Mouse (Mus musculus) heart, embryonic 13.5 days (tissue): ENCODE data around the gene Olfr974. TPM values are rescaled to one million over a fixed set of nuclear protein-coding genes. Genes with fewer than 3 reads are reported as not detected.
"Not testable (repeated sequence)": the region's sequence is repeated elsewhere in the genome, so short reads cannot be mapped to it uniquely, and the experiment has no call there.

Source experiments
- ATAC-seq: fragments of 200-750 bp; cut with Nextera tagmentation; 2 replicates; pipeline ENCODE4 v1.8.0; 2017; ENCODE audit warnings: moderate TSS enrichment; ENCODE audit not compliant: insufficient number of reproducible peaks, low FRiP score, low TSS enrichment; ENCODE audit errors: extremely low read depth
- H3K27ac ChIP-seq: fragments of 300-500 bp; sonication (generic); replicated peaks from 2 replicates; pipeline ENCODE4 v1.5.1; 2015; ENCODE audit warnings: moderate library complexity, mild to moderate bottlenecking, inconsistent platforms
- H3K27me3 ChIP-seq: fragments of 300-500 bp; sonication (generic); replicated peaks from 2 replicates; pipeline ENCODE4 v1.6.1; 2015; ENCODE audit warnings: mild to moderate bottlenecking, inconsistent platforms
- H3K36me3 ChIP-seq: fragments of 300-500 bp; sonication (generic); 2 replicates; pipeline ENCODE4 v1.6.1; 2015; ENCODE audit warnings: mild to moderate bottlenecking, inconsistent platforms
- H3K4me1 ChIP-seq: fragments of 300-500 bp; sonication (generic); 2 replicates; pipeline ENCODE4 v1.6.1; 2015; ENCODE audit warnings: inconsistent platforms
- H3K4me2 ChIP-seq: fragments of 300-500 bp; sonication (generic); 2 replicates; pipeline ENCODE4 v1.6.1; 2015; ENCODE audit warnings: inconsistent platforms, mild to moderate bottlenecking, moderate library complexity
- H3K4me3 ChIP-seq: fragments of 300-500 bp; sonication (generic); 2 replicates; pipeline ENCODE4 v1.5.1; 2015; ENCODE audit warnings: moderate library complexity, mild to moderate bottlenecking, inconsistent platforms
- H3K9ac ChIP-seq: fragments of 300-500 bp; sonication (generic); 2 replicates; pipeline ENCODE4 v1.6.1; 2015; ENCODE audit warnings: inconsistent platforms, mild to moderate bottlenecking, moderate library complexity
- H3K9me3 ChIP-seq: fragments of 300-500 bp; sonication (generic); 2 replicates; pipeline ENCODE4 v1.6.1; 2016; ENCODE audit warnings: inconsistent platforms
- WGBS: fragments of 180-500 bp; shearing (Covaris S2); methylation state at CpG from one replicate; pipeline ENCODE4 v1.1.7; 2015; ENCODE audit warnings: mixed read lengths; 5-methylcytosine and 5-hydroxymethylcytosine counted together
- polyA plus RNA-seq: library from polyadenylated mRNA; unstranded; fragments of >200 nt; fragmentation: Nextera tagmentation; extraction: Ambion mirVana; gene quantifications from 2 replicates; pipeline ENCODE4 v1.2.1, GENCODE M21; 2015

Gene Olfr974
- not detected in 2 replicates for polyA plus RNA-seq

- ATAC-seq: no peak
- H3K27ac ChIP-seq: no peak within 1 kb of the TSS
- H3K9ac ChIP-seq: no peak within 1 kb of the TSS
- no peak within 1 kb of the TSS for H3K4me2 ChIP-seq
- no peaks in the 10 kb centered on the region for H3K4me1 ChIP-seq
- no peaks in the 10 kb centered on the region for H3K36me3 ChIP-seq
- WGBS: 65% methylated on average over 1 of the region's 1 CpGs
- no peak within 1 kb of the TSS for H3K4me3 ChIP-seq
- H3K27me3 ChIP-seq: no peaks in the 10 kb centered on the region
- no peaks in the 10 kb centered on the region for H3K9me3 ChIP-seq
Observed at GRCm38 (mm10) chr9:39937201-39937600, at the start of gene Olfr974. Olfr974 (plus strand) TSS chr9:39937501.

GRCm38 (mm10) chr9:39905106-39905505, 32.2 kb upstream of the Olfr974 start:
- no peaks in the 10 kb centered on the region for H3K9me3 ChIP-seq
- 63% methylated on average over 6 of the region's 6 CpGs for WGBS
- no peak overlapping the region for H3K27ac ChIP-seq
- no peak overlapping the region for H3K4me3 ChIP-seq
- ATAC-seq: no peak
- no peak overlapping the region for H3K4me2 ChIP-seq
- H3K27me3 ChIP-seq: no peaks in the 10 kb centered on the region
- no peaks in the 10 kb centered on the region for H3K36me3 ChIP-seq
- H3K4me1 ChIP-seq: no peaks in the 10 kb centered on the region
- no peak overlapping the region for H3K9ac ChIP-seq

- ATAC-seq: no peak
- H3K27ac ChIP-seq: no peak within 1 kb of the TSS
- no peaks in the 10 kb centered on the region for H3K27me3 ChIP-seq
- H3K9ac ChIP-seq: no peak within 1 kb of the TSS
- no peaks in the 10 kb centered on the region for H3K36me3 ChIP-seq
- H3K9me3 ChIP-seq: no peaks in the 10 kb centered on the region
- no peak within 1 kb of the TSS for H3K4me2 ChIP-seq
- no peaks in the 10 kb centered on the region for H3K4me1 ChIP-seq
- 56% methylated on average over 2 of the region's 2 CpGs for WGBS
- no peak within 1 kb of the TSS for H3K4me3 ChIP-seq
Observed at GRCm38 (mm10) chr9:39907036-39907435, 30.3 kb upstream of the Olfr974 start, which contains the start of gene Olfr229. Olfr229 (plus strand) TSS chr9:39907336.

- Histone ChIP-seq H3K4me2 (no peak overlapping the region), H3K27ac (no peak overlapping the region), H3K4me3 (no peak overlapping the region), H3K9ac (no peak overlapping the region), H3K27me3 (no peaks in the 10 kb centered on the region), H3K9me3 (no peaks in the 10 kb centered on the region), H3K4me1 (no peaks in the 10 kb centered on the region), H3K36me3 (no peaks in the 10 kb centered on the region)
- 71% methylated on average over 3 of the region's 3 CpGs for WGBS
- no peak for ATAC-seq
Observed at GRCm38 (mm10) chr9:39909939-39910338, 27.4 kb upstream of the Olfr974 start.

- H3K9ac ChIP-seq, H3K9me3 ChIP-seq: not testable (repeated sequence)
- whole genome bisulfite sequencing: no CpG with 5 or more reads among the region's 4 CpGs
Observed at GRCm38 (mm10) chr9:39927975-39928836, 9.1 kb upstream of the Olfr974 start.

GRCm38 (mm10) chr9:39928837-39929236, 8.5 kb upstream of the Olfr974 start:
- not testable (repeated sequence) for H3K4me1 ChIP-seq, H3K36me3 ChIP-seq, H3K9ac ChIP-seq, H3K9me3 ChIP-seq, H3K4me3 ChIP-seq, H3K4me2 ChIP-seq, ATAC-seq, H3K27ac ChIP-seq, H3K27me3 ChIP-seq
- 58% methylated on average over 1 of the region's 1 CpGs for WGBS

More at GRCm38 (mm10) chr9:39927975-39928836, 9.1 kb upstream of the Olfr974 start:
- not testable (repeated sequence) for H3K36me3 ChIP-seq, H3K27me3 ChIP-seq, H3K4me1 ChIP-seq, H3K4me3 ChIP-seq, H3K27ac ChIP-seq, H3K4me2 ChIP-seq, ATAC-seq

- Histone ChIP-seq H3K36me3 (no peaks in the 10 kb centered on the region), H3K9me3 (no peaks in the 10 kb centered on the region), H3K4me1 (no peaks in the 10 kb centered on the region), H3K27ac (no peak within 1 kb of the TSS), H3K4me2 (no peak within 1 kb of the TSS), H3K4me3 (no peak within 1 kb of the TSS), H3K27me3 (no peaks in the 10 kb centered on the region), H3K9ac (no peak within 1 kb of the TSS)
- ATAC-seq: no peak
- WGBS: 48% methylated on average over 1 of the region's 1 CpGs
Observed at GRCm38 (mm10) chr9:39951946-39952345, 14.6 kb downstream of the Olfr974 start, which contains the start of gene Olfr975. Olfr975 (minus strand) TSS chr9:39952046.

GRCm38 (mm10) chr9:39961033-39961432, 23.7 kb downstream of the Olfr974 start, which contains the start of gene Olfr976:
Olfr976 (minus strand) TSS chr9:39961133.
- not testable (repeated sequence) for H3K9ac ChIP-seq, H3K27me3 ChIP-seq, H3K4me3 ChIP-seq, H3K9me3 ChIP-seq, H3K4me2 ChIP-seq, H3K4me1 ChIP-seq, H3K36me3 ChIP-seq, H3K27ac ChIP-seq, ATAC-seq
- WGBS: 73% methylated on average over 6 of the region's 9 CpGs

GRCm38 (mm10) chr9:39976581-39977145, 39.4 kb downstream of the Olfr974 start:
- H3K27me3 ChIP-seq, ATAC-seq: not testable (repeated sequence)

GRCm38 (mm10) chr9:39991813-39992212, 54.5 kb downstream of the Olfr974 start, which contains the start of gene Olfr978:
Olfr978 (plus strand) TSS chr9:39992113.
- no peaks in the 10 kb centered on the region for H3K27me3 ChIP-seq
- no peak within 1 kb of the TSS for H3K9ac ChIP-seq
- no peaks in the 10 kb centered on the region for H3K36me3 ChIP-seq
- WGBS: 75% methylated on average over 2 of the region's 2 CpGs
- no peak within 1 kb of the TSS for H3K4me2 ChIP-seq
- no peak within 1 kb of the TSS for H3K27ac ChIP-seq
- no peak within 1 kb of the TSS for H3K4me3 ChIP-seq
- no peak for ATAC-seq
- no peaks in the 10 kb centered on the region for H3K9me3 ChIP-seq
- no peaks in the 10 kb centered on the region for H3K4me1 ChIP-seq

More at GRCm38 (mm10) chr9:39976581-39977145, 39.4 kb downstream of the Olfr974 start:
- not testable (repeated sequence) for H3K36me3 ChIP-seq, H3K9me3 ChIP-seq, H3K4me3 ChIP-seq, H3K4me1 ChIP-seq, H3K9ac ChIP-seq, H3K27ac ChIP-seq, H3K4me2 ChIP-seq
- WGBS: 61% methylated on average over 1 of the region's 1 CpGs
